Mouse (Mus musculus): ENCODE data around the gene Cpt1b.

The Cpt1b gene

GRCm38 (mm10) chr15:89379429-89379828 lies 46.2 kb downstream of the Cpt1b start:
- peak; percentile 62 for DNase-seq (ENCODE audit: low read depth)

- no peak for DNase-seq (ENCODE audit: low read depth)
Observed at GRCm38 (mm10) chr15:89378831-89379401, 46.7 kb downstream of the Cpt1b start, which contains the start of gene Odf3b. Gene Odf3b (minus strand): TSS chr15:89379282.

DNA sequence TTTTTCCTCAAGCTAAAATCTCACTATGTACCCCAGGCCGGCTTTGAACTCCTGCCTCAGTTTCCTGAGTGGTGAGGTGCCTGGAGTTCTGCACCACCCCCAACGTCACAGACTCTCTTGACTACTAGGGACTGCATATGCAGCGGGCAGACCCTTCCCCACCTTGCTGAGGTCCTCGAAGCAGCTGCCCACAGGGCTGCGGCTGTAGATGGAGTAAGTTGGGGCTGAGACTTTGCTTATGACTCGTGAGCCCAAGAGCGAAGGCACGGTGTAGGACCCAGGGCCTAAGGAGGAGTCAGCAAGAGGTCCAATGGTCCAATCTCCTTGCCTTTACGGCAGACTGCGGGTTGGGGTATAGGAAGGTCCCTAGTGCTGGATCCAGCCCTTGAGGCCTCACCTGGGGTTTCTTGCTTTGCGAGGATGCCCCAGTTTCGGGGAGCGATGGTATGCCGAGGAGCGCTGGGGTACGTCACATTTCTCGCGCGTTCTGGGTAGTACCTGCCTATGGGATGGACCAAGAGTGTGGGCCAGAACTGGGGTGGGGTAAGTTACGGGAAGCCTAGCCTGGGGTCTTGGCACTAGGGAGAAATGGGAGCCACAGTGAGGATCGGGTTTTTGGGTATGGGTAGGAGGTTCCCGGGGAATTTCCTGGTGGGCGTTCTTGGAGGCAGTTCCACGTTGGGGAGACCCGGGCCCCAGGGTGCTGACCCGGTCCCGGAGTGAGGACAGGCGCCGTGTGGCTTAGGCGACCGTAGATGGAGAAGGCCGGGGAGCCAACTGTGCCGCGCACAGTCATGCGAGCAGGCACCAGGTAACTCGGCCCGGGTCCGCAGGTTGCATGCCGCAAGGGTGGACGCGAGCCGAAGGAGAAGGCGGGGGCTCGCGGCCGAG lies 47.5 kb downstream of the Cpt1b start:
- DNase-seq (ENCODE audit: low read depth) = no peak

GRCm38 (mm10) chr15:89377362-89377761 lies 48.3 kb downstream of the Cpt1b start:
- DNase-seq (ENCODE audit: low read depth) = no peak

GRCm38 (mm10) chr15:89376957-89377356 lies 48.7 kb downstream of the Cpt1b start, which contains the start of gene Tymp:
Gene Tymp (minus strand): TSS chr15:89377039.
- no peak for DNase-seq (ENCODE audit: low read depth)

DNA sequence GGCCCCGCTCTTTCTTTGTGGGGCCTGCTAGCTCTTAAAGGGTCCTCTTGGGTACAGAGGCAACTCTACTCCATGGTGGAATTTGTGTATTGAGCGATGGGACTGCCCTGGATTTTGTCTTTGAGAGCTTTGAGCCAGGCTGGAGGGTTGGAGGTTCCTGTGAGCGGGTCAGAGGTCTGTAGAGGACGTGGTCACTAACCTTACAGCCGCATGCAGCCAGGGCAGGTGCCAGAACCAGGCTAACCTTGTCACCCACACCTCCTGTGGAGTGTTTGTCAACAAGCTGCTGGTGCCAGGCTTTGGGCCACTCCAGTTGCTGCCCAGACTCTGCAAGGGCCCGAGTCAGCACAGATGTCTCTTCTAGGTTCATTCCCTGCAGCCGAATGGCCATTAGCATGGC lies 49.6 kb downstream of the Cpt1b start:
- no peak for DNase-seq (ENCODE audit: low read depth)

- DNase-seq (ENCODE audit: low read depth) = no peak
Observed at GRCm38 (mm10) chr15:89374801-89375534, 50.7 kb downstream of the Cpt1b start.

GRCm38 (mm10) chr15:89374340-89374739 lies 51.3 kb downstream of the Cpt1b start:
- DNase-seq (ENCODE audit: low read depth) = no peak

- DNase-seq (ENCODE audit: low read depth) = peak; percentile 84
Observed at GRCm38 (mm10) chr15:89373762-89374248, 51.9 kb downstream of the Cpt1b start, which contains the start of gene Sco2. Gene Sco2 (minus strand): TSS chr15:89373846.

DNA sequence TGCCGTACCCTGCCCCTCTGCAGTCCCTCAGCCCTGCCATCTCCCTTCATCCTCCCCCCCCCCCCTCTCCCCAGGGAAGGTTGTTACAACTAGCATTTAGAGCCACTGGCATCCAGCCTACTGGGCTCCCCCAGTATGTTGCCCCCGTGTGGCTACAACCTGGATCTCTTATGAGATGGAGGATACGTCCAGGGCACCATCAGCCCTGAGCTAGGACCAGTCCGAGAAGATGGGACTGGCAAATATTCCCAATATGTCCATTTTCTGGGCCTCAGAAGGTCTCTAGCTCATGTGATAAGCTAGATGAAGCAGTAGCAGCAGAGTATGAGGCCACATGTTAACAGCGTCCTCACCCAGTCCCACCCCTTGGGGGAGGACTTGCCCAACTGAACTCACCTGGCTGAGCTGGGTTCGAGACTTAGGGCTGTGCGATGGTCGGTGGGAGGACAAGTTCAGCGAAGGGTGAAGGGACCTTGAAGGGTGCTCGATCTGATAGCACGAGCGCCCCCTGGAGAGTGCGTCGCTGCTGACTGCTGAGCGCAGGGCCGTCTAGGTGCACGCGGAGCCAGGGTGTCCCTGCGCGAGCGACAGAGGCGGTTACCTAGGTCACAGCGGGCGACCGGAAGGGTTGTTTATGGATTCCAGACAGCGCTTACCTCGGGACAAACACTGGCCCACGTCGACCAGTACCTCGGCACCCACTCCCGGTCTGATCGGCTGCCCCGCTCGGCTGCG lies 52.5 kb downstream of the Cpt1b start:
- peak; percentile 85 for DNase-seq (ENCODE audit: low read depth)

- no peak for DNase-seq (ENCODE audit: low read depth)
Observed at GRCm38 (mm10) chr15:89372536-89372935, 53.1 kb downstream of the Cpt1b start.

DNA sequence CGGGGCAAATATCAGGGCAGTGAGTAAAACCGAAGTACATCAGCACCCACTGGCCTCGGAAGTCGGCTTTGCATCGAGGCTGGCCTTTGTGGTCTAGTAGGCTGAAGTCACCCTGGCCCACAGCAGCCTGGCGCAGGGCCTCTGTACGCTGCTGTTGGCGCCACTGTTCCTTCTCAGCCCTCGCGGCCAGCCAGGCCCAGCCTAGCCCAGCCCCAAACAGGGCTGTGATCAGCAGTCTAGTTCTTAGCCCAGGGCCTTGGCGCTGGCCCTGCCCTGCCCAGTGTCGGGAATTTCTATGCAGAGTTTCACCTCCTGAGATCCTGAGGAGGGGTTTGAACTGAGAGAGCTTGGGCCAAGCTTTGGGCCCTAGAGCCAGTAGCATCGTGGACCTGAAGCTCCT lies 53.6 kb downstream of the Cpt1b start:
- no peak for DNase-seq (ENCODE audit: low read depth)

Measured in c-Kit-positive CD71-positive TER-119-negative erythroid progenitor cells, embryonic 14.5 days (primary cell).